Mouse (Mus musculus) Patski (cell line): ENCODE measurements around the gene Ncoa4. TPM values are rescaled to one million over a fixed set of nuclear protein-coding genes. Genes with fewer than 3 reads are reported as not detected.

Source experiments
- ATAC-seq: fragments of 100-300 bp; one replicate; pipeline ENCODE4 v1.8.0; 2021
- CTCF ChIA-PET: fragments of 350-600 bp; sonication (Branson Sonifier 250); formaldehyde crosslinking; loops from one replicate; lab custom pipeline; 2022; ENCODE audit warnings: inconsistent platforms; lab: Charles Lee
- POLR2A ChIA-PET: fragments of 350-600 bp; sonication (Branson Sonifier 250); formaldehyde crosslinking; loops from one replicate; lab custom pipeline; 2022; ENCODE audit warnings: antibody characterized with exemption, inconsistent platforms; lab: Charles Lee
- DNase-seq: peaks from one replicate; pipeline ENCODE4 v3.0.0-alpha.2; 2011; ENCODE audit warnings: low read depth, low spot score
- H3K27me3 ChIP-seq: fragments of 371-371 bp; one replicate; pipeline ENCODE4 v1.5.1; 2021
- CTCF ChIP-seq: fragments of 100-300 bp; IDR thresholded peaks from one replicate; pipeline ENCODE4 v1.5.1; 2021
- in situ Hi-C: fragments of 300-500 bp; cut with MboI; formaldehyde crosslinking; loops from 3 replicates; pipeline ENCODE4 v1.11.1; 2018; ENCODE audit warnings: low pct_unique_long_range_greater_than_20kb, mixed read lengths
- polyA plus RNA-seq: library from polyadenylated mRNA; unstranded; gene quantifications from one replicate; pipeline ENCODE4 v1.2.3, GENCODE M21; 2021

The Ncoa4 gene
- polyA plus RNA-seq, 1 experiment from 2014 or later = 65.0 TPM

DNA sequence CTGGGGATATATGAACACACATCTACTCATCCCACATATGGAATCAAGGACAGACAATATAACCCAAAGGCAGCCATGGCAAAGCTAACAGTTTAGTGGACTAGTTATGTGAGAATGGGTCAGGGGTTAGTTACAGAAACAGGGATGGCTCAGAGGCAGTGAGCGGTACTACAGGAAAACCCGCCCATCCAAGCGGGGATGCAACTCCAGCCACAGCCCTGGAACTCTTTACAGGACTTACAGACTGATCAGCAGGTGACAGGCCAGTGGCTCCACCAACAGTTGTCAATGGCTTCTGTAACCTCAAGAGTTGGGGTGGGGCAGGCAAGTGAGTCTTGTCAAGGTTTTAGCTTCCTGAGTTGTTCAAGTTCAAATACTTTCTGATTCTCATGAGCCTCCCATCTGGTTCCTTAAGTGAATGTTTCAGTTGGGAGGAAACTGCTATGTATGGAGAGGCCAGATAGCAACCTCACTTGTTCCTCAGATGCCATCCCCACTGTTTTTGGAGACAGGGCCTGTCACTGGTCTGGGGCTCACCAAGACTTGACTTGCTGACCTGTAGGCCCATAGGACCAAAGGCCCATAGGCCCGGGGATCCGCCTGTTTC, 19.2 kb upstream of the Ncoa4 start:
- ATAC-seq = no peak
- peaks cover 8% of the 10 kb centered on the region for H3K27me3 ChIP-seq
- ChIA-PET POLR2A (no interaction called here), CTCF (interaction anchor here (1.0 to 1.4 kb wide), 2 partner anchors 8 to 9 kb away, joined by 3 read pairs; no protein-coding TSS in a partner anchor)
- in situ Hi-C loops = no loop called here
- no peak for DNase-seq
- TF ChIP-seq CTCF = no peak

DNA sequence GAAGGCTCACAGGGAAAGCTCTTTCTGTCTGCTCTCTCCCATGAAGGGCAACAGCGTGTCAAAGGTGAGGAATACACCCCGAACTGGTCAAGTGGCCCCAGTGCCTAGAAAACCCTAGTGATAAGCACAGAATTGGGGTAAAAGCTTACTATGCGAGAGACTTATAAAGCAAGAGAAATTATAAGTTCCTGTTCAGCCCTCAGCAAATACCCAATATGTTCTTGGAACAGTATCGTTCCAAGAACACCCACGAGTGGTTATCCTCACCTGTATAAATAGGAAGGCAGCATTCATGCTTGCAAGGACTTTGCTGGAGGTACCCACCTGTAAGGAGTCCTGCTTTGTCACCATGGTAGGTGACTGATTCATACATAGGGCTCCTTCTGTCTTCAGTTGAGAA, 17.9 kb upstream of the Ncoa4 start, which contains the start of gene Msmb:
Gene Msmb, plus strand, starts transcription at position 301 of the 400 bp plus-strand sequence.
- no peak for TF ChIP-seq CTCF
- ATAC-seq = no peak
- in situ Hi-C loops = no loop called here
- DNase-seq = no peak
- peaks cover 9% of the 10 kb centered on the region for H3K27me3 ChIP-seq
- ChIA-PET POLR2A (no interaction called here), CTCF (interaction anchor here (0.7 to 1.4 kb wide), 3 partner anchors 10 to 15 kb away, joined by 3 read pairs; no protein-coding TSS in a partner anchor)

DNA sequence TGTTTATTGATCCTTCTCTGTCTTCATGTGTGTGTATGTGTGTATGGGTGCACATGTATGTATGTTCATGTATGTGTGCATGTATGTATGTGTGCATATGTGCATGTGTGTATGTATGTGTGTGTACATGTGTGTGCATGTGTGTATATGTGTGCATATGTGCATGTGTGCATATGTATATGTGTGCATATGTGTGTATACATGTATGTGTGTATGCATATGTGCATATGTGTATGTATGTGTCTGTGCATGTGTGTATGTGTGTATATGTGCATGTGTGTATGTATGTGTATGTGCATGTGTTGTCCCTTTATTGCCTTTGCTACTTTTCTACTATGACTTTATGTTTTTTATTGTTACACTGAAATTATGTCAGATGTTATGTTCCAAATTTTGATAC, 14.9 kb upstream of the Ncoa4 start:
- no peak for TF ChIP-seq CTCF
- CTCF ChIA-PET = no interaction called here
- no peak for DNase-seq
- H3K27me3 ChIP-seq = peaks cover 9% of the 10 kb centered on the region
- ATAC-seq = no peak
- POLR2A ChIA-PET = no interaction called here
- in situ Hi-C loops = no loop called here

GRCm38 (mm10) chr14:32145401-32145800, 14.3 kb upstream of the Ncoa4 start:
- DNase-seq (no peak), ATAC-seq (no peak)
- in situ Hi-C loops = no loop called here
- CTCF ChIA-PET = no interaction called here
- peaks cover 9% of the 10 kb centered on the region for H3K27me3 ChIP-seq
- TF ChIP-seq CTCF = no peak
- POLR2A ChIA-PET = no interaction called here

- no peak for TF ChIP-seq CTCF
- peaks cover 9% of the 10 kb centered on the region for H3K27me3 ChIP-seq
Observed at GRCm38 (mm10) chr14:32145809-32146511, 13.7 kb upstream of the Ncoa4 start.

GRCm38 (mm10) chr14:32146578-32146977, 13.1 kb upstream of the Ncoa4 start:
- peaks cover 9% of the 10 kb centered on the region for H3K27me3 ChIP-seq
- DNase-seq (no peak), ATAC-seq (no peak)
- TF ChIP-seq CTCF = no peak
- ChIA-PET POLR2A (no interaction called here), CTCF (no interaction called here)
- in situ Hi-C loops = no loop called here

More at GRCm38 (mm10) chr14:32145809-32146511, 13.7 kb upstream of the Ncoa4 start:
- DNase-seq = no peak
- in situ Hi-C loops = no loop called here
- no peak for ATAC-seq
- POLR2A ChIA-PET = no interaction called here
- CTCF ChIA-PET = no interaction called here

- peaks cover 5% of the 10 kb centered on the region for H3K27me3 ChIP-seq
- in situ Hi-C loops = no loop called here
- ATAC-seq (no peak), DNase-seq (no peak)
- ChIA-PET CTCF (no interaction called here), POLR2A (no interaction called here)
- no peak for TF ChIP-seq CTCF
Observed at GRCm38 (mm10) chr14:32150872-32151271, 8.8 kb upstream of the Ncoa4 start.

GRCm38 (mm10) chr14:32152243-32152965, 7.3 kb upstream of the Ncoa4 start:
- no peak for DNase-seq
- POLR2A ChIA-PET = no interaction called here
- in situ Hi-C loops = no loop called here

GRCm38 (mm10) chr14:32153156-32153555, 6.5 kb upstream of the Ncoa4 start:
- in situ Hi-C loops = no loop called here
- DNase-seq (no peak), ATAC-seq (no peak)
- no peaks in the 10 kb centered on the region for H3K27me3 ChIP-seq
- ChIA-PET POLR2A (no interaction called here), CTCF (no interaction called here)
- no peak for TF ChIP-seq CTCF

More at GRCm38 (mm10) chr14:32152243-32152965, 7.3 kb upstream of the Ncoa4 start:
- H3K27me3 ChIP-seq = no peaks in the 10 kb centered on the region
- CTCF ChIA-PET = interaction anchor here (0.7 kb wide), 1 partner anchor 10 kb away, joined by 3 read pairs; the partner anchor contains the start of gene Msmb
- no peak for ATAC-seq
- no peak for TF ChIP-seq CTCF

DNA sequence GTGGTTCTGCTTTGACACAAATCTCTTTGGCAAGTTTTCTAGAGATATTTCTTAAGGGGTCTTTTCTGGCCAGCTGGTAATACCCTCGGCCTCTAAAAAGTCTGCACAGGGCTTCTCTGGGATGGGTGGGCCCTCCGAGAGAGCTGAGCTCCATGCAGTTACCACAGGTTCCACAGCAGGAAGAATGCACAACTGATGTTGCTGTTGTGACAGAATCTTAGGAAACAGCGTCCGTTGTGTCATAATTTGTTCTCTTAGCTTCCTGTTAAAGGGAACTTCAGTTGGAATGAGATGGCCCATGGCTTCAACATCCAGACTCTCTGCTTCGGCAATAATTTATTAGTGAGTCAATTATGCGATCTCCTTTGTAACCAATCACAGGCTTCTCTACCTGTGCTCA, 4.9 kb upstream of the Ncoa4 start:
- TF ChIP-seq CTCF = no peak
- no peaks in the 10 kb centered on the region for H3K27me3 ChIP-seq
- ATAC-seq (no peak), DNase-seq (no peak)
- ChIA-PET POLR2A (no interaction called here), CTCF (interaction anchor here (1.1 kb wide), 1 partner anchor 37 kb away, joined by 3 read pairs; no protein-coding TSS in a partner anchor)
- in situ Hi-C loops = no loop called here
